In genomic region chr4:56004227-56004626, GRCm38 (mm10) we compare ENCODE assay signal across 11 mouse cellular contexts.
"Had no signal": no experiment of that assay in that cellular context is flagged by ENCODE, and none has a peak within 500 bp of the region (broad histone marks: within the 10 kb centered on the region; RNA-seq: fewer than 3 reads in every experiment).

No protein-coding gene starts in this region.

- DNase-seq: kidney, adult 2 months; kidney, postnatal 25 days; layer of hippocampus, postnatal 36 days; liver, embryonic 13.5 days; lung, adult 2 months; lung, postnatal 14 days; lung, postnatal 4 days; retina, postnatal 1 day; right cerebral cortex, postnatal 25 days; spleen, adult 18-20 months; thymus, postnatal 36 days had no signal
